In the genomic region with DNA sequence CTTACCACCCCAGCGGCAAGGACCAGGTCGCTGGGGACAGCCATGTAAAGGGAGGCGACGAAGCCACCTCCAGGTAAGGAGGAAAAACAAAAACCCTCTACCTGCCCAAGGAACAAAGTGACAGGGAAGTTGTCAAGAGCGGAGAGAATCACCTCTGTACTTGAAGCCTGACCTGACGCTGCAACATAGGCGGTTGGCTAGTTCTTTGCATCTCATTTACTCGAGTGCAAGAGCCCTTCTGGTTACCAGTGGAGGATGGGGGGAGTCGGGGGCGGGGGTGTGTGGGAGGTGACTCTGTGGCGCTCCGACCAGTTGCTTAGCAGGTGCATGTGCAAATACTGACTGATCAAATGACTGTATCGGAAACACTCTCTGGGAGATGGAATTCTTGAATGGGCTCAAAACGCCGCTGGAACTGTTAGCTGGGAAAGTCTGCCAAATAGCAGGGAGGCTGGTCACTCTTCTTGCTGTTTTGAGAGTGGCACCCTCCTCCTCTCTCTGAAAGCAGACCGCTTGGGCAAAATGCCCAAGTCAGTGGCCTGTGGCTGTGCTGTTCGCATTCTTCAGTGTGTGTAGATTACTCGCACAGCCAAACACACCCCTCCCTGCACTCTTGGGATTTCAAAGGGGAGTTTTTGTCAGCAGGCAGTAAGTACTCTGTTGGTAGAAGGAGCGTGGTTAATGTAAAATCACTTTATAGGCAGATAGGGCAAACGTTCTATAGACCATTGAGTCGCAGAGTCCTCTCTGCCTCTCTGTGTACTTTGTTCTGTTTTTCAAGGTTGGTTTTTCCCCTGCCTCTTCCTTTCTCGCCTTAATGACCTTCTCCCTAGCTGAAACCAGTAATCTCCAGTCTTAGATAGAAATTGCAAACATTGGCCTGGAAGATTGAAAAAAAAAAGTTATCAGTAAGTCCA, we compare ENCODE assay signal across 8 mouse cellular contexts. TPM values are rescaled to one million over a fixed set of nuclear protein-coding genes. Genes with fewer than 3 reads are reported as not detected.
DNase-seq lines count a peak whose midpoint lies in the region; ATAC-seq lines count a peak whose summit lies in the region.

No protein-coding gene starts in this region.

- DNase-seq in NIH3T3 (ENCODE audit: low read depth), result peak; percentile 93
- DNase-seq in cerebellum, adult 9-10 months, result peak; percentile 37
- DNase-seq in frontal cortex, postnatal 14 days (ENCODE audit: low spot score in 2 of 2), result peak; percentile 27 to 34
- DNase-seq in layer of hippocampus, postnatal 25 days (ENCODE audit: extremely low spot score in 1 of 2, low spot score in 1 of 2), result peak; percentile 16 to 26
- DNase-seq in lung, postnatal 14 days, result peak; percentile 83
- DNase-seq in retina, postnatal 7 days (ENCODE audit: low read depth, low spot score), result peak; percentile 36
- peak; percentile 61 to 66 for DNase-seq in urinary bladder, postnatal 4 days (ENCODE audit: low spot score in 2 of 2)

- no peaks in the 10 kb centered on the region for H3K27me3 ChIP-seq in hindbrain, embryonic 12.5 days

- H3K4me3 ChIP-seq in hindbrain, embryonic 12.5 days, result peak overlapping the region; percentile 49

- H3K36me3 ChIP-seq in hindbrain, embryonic 12.5 days, result no peaks in the 10 kb centered on the region

- peak overlapping the region; percentile 75 for H3K4me2 ChIP-seq in hindbrain, embryonic 12.5 days (replicated peaks)

- peak; percentile 86 for ATAC-seq in hindbrain, embryonic 12.5 days (ENCODE audit: low FRiP score)

- H3K9me3 ChIP-seq in hindbrain, embryonic 12.5 days (replicated peaks), result no peaks in the 10 kb centered on the region

- peak overlapping the region; percentile 80 for H3K27ac ChIP-seq in hindbrain, embryonic 12.5 days

- peak overlapping the region; percentile 50 for H3K9ac ChIP-seq in hindbrain, embryonic 12.5 days

- 3% methylated on average over 22 of the region's 22 CpGs for whole genome bisulfite sequencing in hindbrain, embryonic 12.5 days

- H3K4me1 ChIP-seq in hindbrain, embryonic 12.5 days, result 0 out of 2 replicates have a peak, but pooled peaks cover 7% of the 10 kb centered on the region

RNA-seq across cellular contexts. Expression of gene Arhgap18, which starts 19.7 kb away (rescaled TPM):
- 15.2 and 17.3 TPM in 2 replicates for polyA plus RNA-seq in hindbrain, embryonic 12.5 days (2016; fragmentation: Nextera tagmentation; extraction: Ambion mirVana)
- total RNA-seq in layer of hippocampus, postnatal 25 days (2021), result 1 to 10 TPM; 4.6 to 5.4 TPM

Comparison
In these comparisons a context has a peak if more than half of its experiments do, and no peak if none do; other contexts are left out.
1. Peak in every context shown above with its lines: DNase-seq, ATAC-seq, H3K4me3 ChIP-seq and H3K27ac ChIP-seq.
2. DNase-seq: peak in every context shown above with its lines; median percentile 93 in NIH3T3; 83 in lung, postnatal 14 days; 64 in urinary bladder, postnatal 4 days; 37 in cerebellum, adult 9-10 months; 36 in retina, postnatal 7 days; 30 in frontal cortex, postnatal 14 days; 21 in layer of hippocampus, postnatal 25 days.